In genomic region chr11:19203968-19204367, GRCm38 (mm10) we compare ENCODE assay signal across 8 mouse cellular contexts.
DNase-seq lines count a peak whose midpoint lies in the region; ATAC-seq and TF ChIP-seq lines count a peak whose summit lies in the region.

No protein-coding gene starts in this region.

- H3K4me2 ChIP-seq in hindbrain, embryonic 13.5 days, result no peak overlapping the region

- ATAC-seq in megakaryocyte progenitor cell, adult 5-6 weeks (replicated peaks; ENCODE audit: poor library complexity), result peak; percentile 32
- ATAC-seq in hindbrain, embryonic 13.5 days (ENCODE audit: low FRiP score), result no peak

- intact Hi-C loops in heart, adult 2 months (cut with DNase I), result loop anchor here (5.0 kb wide), 2 partner anchors 62 to 182 kb away; no protein-coding TSS in a partner anchor

- H3K27ac ChIP-seq in heart, adult 2 months, result peak overlapping the region; percentile 39; the same call in 1 of the 2 replicates
- no peak overlapping the region for H3K27ac ChIP-seq in heart, embryonic 10.5 days
- H3K27ac ChIP-seq in hindbrain, embryonic 13.5 days, result no peak overlapping the region; the same call in 1 of the 2 replicates

- TF ChIP-seq POLR2A in heart, adult 2 months (IDR thresholded peaks at IDR 0.05; ENCODE audit: insufficient read depth, low read depth, low read length), result no peak

- no peaks in the 10 kb centered on the region for H3K79me2 ChIP-seq in heart, adult 2 months (replicated peaks; ENCODE audit: control insufficient read depth, insufficient read depth, low read length)

- no peaks in the 10 kb centered on the region for H3K36me3 ChIP-seq in heart, adult 2 months (ENCODE audit: control insufficient read depth, insufficient read depth, low read length)
- H3K36me3 ChIP-seq in heart, embryonic 10.5 days, result no peaks in the 10 kb centered on the region
- no peaks in the 10 kb centered on the region for H3K36me3 ChIP-seq in hindbrain, embryonic 13.5 days

- H3K9me3 ChIP-seq in heart, embryonic 10.5 days, result no peaks in the 10 kb centered on the region
- no peaks in the 10 kb centered on the region for H3K9me3 ChIP-seq in hindbrain, embryonic 13.5 days

- TF ChIP-seq CTCF in heart, adult 2 months (IDR thresholded peaks at IDR 0.05), result no peak

- DNase-seq in heart, adult 2 months, result peak; percentile 51 to 71
- DNase-seq in heart, embryonic 10.5 days (ENCODE audit: low spot score), result no peak
- peak; percentile 2 for DNase-seq in cerebellum, adult 8-10 months
- DNase-seq in heart, adult 8-10 months (ENCODE audit: low spot score), result peak; percentile 80
- DNase-seq in layer of hippocampus, adult 9-11 months, result peak; percentile 71
- DNase-seq in c-Kit-positive CD71-positive TER-119-positive erythroid progenitor cells, embryonic 14.5 days (ENCODE audit: low spot score), result no peak

- 29% methylated on average over 5 of the region's 5 CpGs for WGBS in heart, adult 2 months
- WGBS in heart, embryonic 10.5 days, result 63% methylated on average over 5 of the region's 5 CpGs
- 36% methylated on average over 5 of the region's 5 CpGs for WGBS in hindbrain, embryonic 13.5 days

- TF ChIP-seq EP300 in heart, adult 2 months (IDR thresholded peaks at IDR 0.05; ENCODE audit: insufficient read depth, low read depth, low read length), result no peak

- no peak overlapping the region for H3K9ac ChIP-seq in heart, adult 2 months (ENCODE audit: low read depth, low read length)
- no peak overlapping the region for H3K9ac ChIP-seq in hindbrain, embryonic 13.5 days

- no peak overlapping the region for H3K4me3 ChIP-seq in heart, adult 2 months
- no peak overlapping the region for H3K4me3 ChIP-seq in heart, embryonic 10.5 days
- no peak overlapping the region for H3K4me3 ChIP-seq in hindbrain, embryonic 13.5 days

- H3K27me3 ChIP-seq in heart, adult 2 months (ENCODE audit: control insufficient read depth, insufficient read depth, low read length), result no peaks in the 10 kb centered on the region
- H3K27me3 ChIP-seq in heart, embryonic 10.5 days (ENCODE audit: insufficient read depth, poor library complexity, severe bottlenecking), result no peaks in the 10 kb centered on the region
- H3K27me3 ChIP-seq in hindbrain, embryonic 13.5 days, result no peaks in the 10 kb centered on the region

- peaks cover 2% of the 10 kb centered on the region for H3K4me1 ChIP-seq in heart, adult 2 months (ENCODE audit: control insufficient read depth, insufficient read depth, low read length)
- peaks cover 9% of the 10 kb centered on the region; the same call in 1 of the 2 replicates for H3K4me1 ChIP-seq in heart, embryonic 10.5 days
- H3K4me1 ChIP-seq in hindbrain, embryonic 13.5 days (replicated peaks), result peaks cover 11% of the 10 kb centered on the region

Comparison
In these comparisons a context has a peak if more than half of its experiments do, and no peak if none do; other contexts are left out.
1. DNase-seq: peak in heart, adult 2 months (2 of 2), cerebellum, adult 8-10 months (single experiment), heart, adult 8-10 months (single experiment) and layer of hippocampus, adult 9-11 months (single experiment); none in heart, embryonic 10.5 days (single experiment) and c-Kit-positive CD71-positive TER-119-positive erythroid progenitor cells, embryonic 14.5 days (single experiment).